Mouse (Mus musculus) CH12.LX (cell line): Measurements from ENCODE around the gene Lzts3. TPM values are rescaled to one million over a fixed set of nuclear protein-coding genes. Genes with fewer than 3 reads are reported as not detected.

ENCODE experiments used
- DNase-seq: peaks from one replicate; pipeline ENCODE4 v3.0.0-alpha.2; 2013; ENCODE audit errors: extremely low read depth
- H3K27ac ChIP-seq: 2 replicates; pipeline ENCODE4 v1.5.1; 2012; ENCODE audit warnings: low read depth, mild to moderate bottlenecking, control low read depth, moderate library complexity; ENCODE audit not compliant: insufficient read depth
- H3K27me3 ChIP-seq: replicated peaks from 2 replicates; pipeline ENCODE3; 2012; ENCODE audit warnings: inconsistent platforms
- H3K36me3 ChIP-seq, 2 experiments: replicated peaks in 1 of 2; 2 replicates each; pipeline versions ENCODE3 to v1.6.1; 2012; ENCODE audit warnings: inconsistent platforms in 1 of 2, low read length in 1 of 2, mild to moderate bottlenecking in 1 of 2, mixed read lengths in 1 of 2, moderate library complexity in 1 of 2; ENCODE audit not compliant: control insufficient read depth in 1 of 2, insufficient read depth in 1 of 2
- H3K4me1 ChIP-seq, 2 experiments: 2 replicates each; pipeline ENCODE4 v1.6.1; 2012; ENCODE audit warnings: inconsistent platforms in 1 of 2, moderate library complexity in 1 of 2; ENCODE audit not compliant: insufficient read depth in 2 of 2, control insufficient read depth in 1 of 2
- H3K4me2 ChIP-seq: 2 replicates; pipeline ENCODE4 v1.6.1; 2012; ENCODE audit warnings: low read depth, mild to moderate bottlenecking, control low read depth; ENCODE audit not compliant: poor library complexity, insufficient read depth, severe bottlenecking
- H3K4me3 ChIP-seq, 3 experiments: fragments of 150-350 bp in 1 of 3; sonication (generic) in 1 of 3; replicated peaks in 1 of 3; 2 replicates each; pipeline versions ENCODE3 to v1.5.1; 2011 to 2012; ENCODE audit warnings: low read depth in 2 of 3, low read length in 2 of 3, mild to moderate bottlenecking in 2 of 3, moderate library complexity in 2 of 3, control low read depth in 1 of 3, improper control_type of control experiment in 1 of 3, inconsistent platforms in 1 of 3, mixed read lengths in 1 of 3; ENCODE audit not compliant: poor library complexity in 1 of 3
- H3K79me2 ChIP-seq: replicated peaks from 2 replicates; pipeline ENCODE4 v1.6.1; 2012; ENCODE audit warnings: mild to moderate bottlenecking, moderate library complexity; ENCODE audit not compliant: control insufficient read depth, poor library complexity, insufficient read depth, severe bottlenecking; ENCODE audit errors: extremely low read depth
- H3K9ac ChIP-seq: 2 replicates; pipeline ENCODE4 v1.6.1; 2012; ENCODE audit warnings: low read depth, mild to moderate bottlenecking, control low read depth, moderate library complexity; ENCODE audit not compliant: insufficient read depth
- H3K9me3 ChIP-seq: replicated peaks from 2 replicates; pipeline ENCODE3; 2012; ENCODE audit warnings: low read length, inconsistent platforms, mixed read lengths
- E2F4 ChIP-seq: IDR thresholded peaks from 2 replicates; pipeline ENCODE4 v1.6.1; 2011; ENCODE audit warnings: low read depth, low read length, improper control_type of control experiment; ENCODE audit not compliant: insufficient replicate concordance
- EP300 ChIP-seq: IDR thresholded peaks from 2 replicates; pipeline ENCODE4 v1.6.1; 2011; ENCODE audit warnings: low read length, improper control_type of control experiment
- GABPA ChIP-seq: IDR thresholded peaks from 2 replicates; pipeline ENCODE4 v1.6.1; 2012; ENCODE audit warnings: low read depth, low read length, improper control_type of control experiment, inconsistent platforms; ENCODE audit not compliant: insufficient replicate concordance
- HCFC1 ChIP-seq: IDR thresholded peaks from 2 replicates; pipeline ENCODE4 v1.6.1; 2012; ENCODE audit warnings: low read depth, mild to moderate bottlenecking, inconsistent platforms, low read length, improper control_type of control experiment
- IRF4 ChIP-seq: IDR thresholded peaks from 2 replicates; pipeline ENCODE4 v1.6.1; 2014; ENCODE audit warnings: low read depth, mild to moderate bottlenecking, inconsistent platforms, low read length, improper control_type of control experiment
- JUN ChIP-seq: IDR thresholded peaks from 2 replicates; pipeline ENCODE4 v1.6.1; 2011; ENCODE audit warnings: low read depth, mild to moderate bottlenecking, low read length, improper control_type of control experiment, moderate library complexity; ENCODE audit not compliant: insufficient read depth
- KAT2A ChIP-seq: IDR thresholded peaks from 2 replicates; pipeline ENCODE4 v1.6.1; 2012; ENCODE audit warnings: low read length, improper control_type of control experiment, inconsistent platforms; ENCODE audit not compliant: insufficient replicate concordance
- MAFK ChIP-seq: IDR thresholded peaks from 2 replicates; pipeline ENCODE4 v1.6.1; 2011; ENCODE audit warnings: low read length, improper control_type of control experiment; ENCODE audit not compliant: insufficient replicate concordance
- MAZ ChIP-seq: IDR thresholded peaks from 2 replicates; pipeline ENCODE4 v1.6.1; 2012; ENCODE audit warnings: low read depth, mild to moderate bottlenecking, inconsistent platforms, low read length, improper control_type of control experiment, moderate library complexity
- MYC ChIP-seq: IDR thresholded peaks from 2 replicates; pipeline ENCODE4 v1.6.1; 2011; ENCODE audit warnings: low read depth, mild to moderate bottlenecking, improper control_type of control experiment, low read length
- NRF1 ChIP-seq: IDR thresholded peaks from 2 replicates; pipeline ENCODE4 v1.6.1; 2014; ENCODE audit warnings: low read depth, mild to moderate bottlenecking, inconsistent platforms, low read length, improper control_type of control experiment, moderate library complexity
- POLR2AphosphoS2 ChIP-seq: IDR thresholded peaks from 2 replicates; pipeline ENCODE4 v1.6.1; 2011; ENCODE audit warnings: low read depth, low read length, improper control_type of control experiment
- RAD21 ChIP-seq: IDR thresholded peaks from 2 replicates; pipeline ENCODE4 v1.6.1; 2011; ENCODE audit warnings: low read depth, mild to moderate bottlenecking, low read length, improper control_type of control experiment, moderate library complexity
- RCOR1 ChIP-seq: conservative IDR thresholded peaks from 2 replicates; pipeline ENCODE4 v1.6.1; 2012; ENCODE audit warnings: low read depth, mild to moderate bottlenecking, inconsistent platforms, low read length, improper control_type of control experiment
- UBTF ChIP-seq: IDR thresholded peaks from 2 replicates; pipeline ENCODE4 v1.6.1; 2012; ENCODE audit warnings: low read depth, mild to moderate bottlenecking, inconsistent platforms, low read length, improper control_type of control experiment, moderate library complexity
- USF2 ChIP-seq: conservative IDR thresholded peaks from 2 replicates; pipeline ENCODE4 v1.6.1; 2011; ENCODE audit warnings: low read depth, low read length, improper control_type of control experiment
- ZC3H11A ChIP-seq: IDR thresholded peaks from 2 replicates; pipeline ENCODE4 v1.6.1; 2012; ENCODE audit warnings: low read depth, mild to moderate bottlenecking, inconsistent platforms, low read length, improper control_type of control experiment
- ZKSCAN1 ChIP-seq: IDR thresholded peaks from 2 replicates; pipeline ENCODE4 v1.6.1; 2012; ENCODE audit warnings: low read depth, inconsistent platforms, low read length, improper control_type of control experiment, borderline replicate concordance
- ZMIZ1 ChIP-seq: IDR thresholded peaks from 2 replicates; pipeline ENCODE4 v1.6.1; 2012; ENCODE audit warnings: low read depth, mild to moderate bottlenecking, inconsistent platforms, low read length, improper control_type of control experiment
- ZNF384 ChIP-seq: IDR thresholded peaks from 2 replicates; pipeline ENCODE4 v1.6.1; 2012; ENCODE audit warnings: low read depth, low read length, improper control_type of control experiment, inconsistent platforms
- dilution Hi-C: fragments of 300-500 bp; cut with MboI; formaldehyde crosslinking; loops from 2 replicates; pipeline ENCODE4 v1.14.3; 2020; ENCODE audit warnings: low sequenced_read_pairs; ENCODE audit not compliant: extremely low pct_unique_long_range_greater_than_20kb, extremely low pct_ligation_motif_present
- in situ Hi-C: fragments of 300-500 bp; cut with MboI; formaldehyde crosslinking; loops from 3 replicates; pipeline ENCODE4 v1.14.3; 2019; ENCODE audit warnings: low sequenced_read_pairs, low pct_ligation_motif_present, low pct_unique_long_range_greater_than_20kb, mixed read lengths
- polyA plus RNA-seq: library from polyadenylated mRNA; unstranded; fragments of >175 nt; gene quantifications from 2 replicates; pipeline ENCODE4 v1.2.1, GENCODE M21; 2012; ENCODE audit warnings: low read depth; ENCODE audit not compliant: insufficient read length
- total RNA-seq, 2 experiments: library from RNA; depleted of rRNA; stranded (reverse); fragments of 300-350 nt in 1 of 2; fragments of >200 nt in 1 of 2; gene quantifications; 2 replicates each; pipeline ENCODE4 v1.2.3; 2012 to 2014

The Lzts3 gene
- total and polyA plus RNA-seq, 3 experiments: 1.5 to 4.2 (median 3.9) TPM

GRCm38 (mm10) chr2:130679154-130679553 is 36.6 kb upstream of the Lzts3 start:
- Histone ChIP-seq H3K9ac (no peak overlapping the region), H3K9me3 (no peaks in the 10 kb centered on the region), H3K4me1 (peaks cover 0 to 13% of the 10 kb centered on the region in 2 experiments; a peak in 2 of 4 replicates), H3K4me2 (no peak overlapping the region), H3K27ac (no peak overlapping the region), H3K4me3 (no peak overlapping the region), H3K79me2 (no peaks in the 10 kb centered on the region; the same call in 1 of the 2 replicates), H3K27me3 (no peaks in the 10 kb centered on the region), H3K36me3 (peaks cover 85 to 93% of the 10 kb centered on the region in 2 experiments)
- in situ Hi-C loops: no loop called here
- no peak for DNase-seq
- dilution Hi-C loops: no loop called here
- TF ChIP-seq JUN: no peak
- no peak for TF ChIP-seq ZKSCAN1
- no peak for TF ChIP-seq ZMIZ1
- TF ChIP-seq E2F4: no peak
- TF ChIP-seq KAT2A: no peak
- TF ChIP-seq MAZ: no peak
- TF ChIP-seq EP300: no peak
- TF ChIP-seq GABPA: no peak
- no peak for TF ChIP-seq NRF1
- TF ChIP-seq MAFK: no peak
- TF ChIP-seq POLR2AphosphoS2: no peak
- no peak for TF ChIP-seq MYC
- TF ChIP-seq UBTF: no peak
- TF ChIP-seq RCOR1: no peak

GRCm38 (mm10) chr2:130677211-130677610 is 34.6 kb upstream of the Lzts3 start:
- in situ Hi-C loops (no loop called here), dilution Hi-C loops (no loop called here)
- Histone ChIP-seq H3K27me3 (no peaks in the 10 kb centered on the region), H3K4me1 (peaks cover 0 to 13% of the 10 kb centered on the region in 2 experiments; a peak in 2 of 4 replicates), H3K9me3 (no peaks in the 10 kb centered on the region), H3K79me2 (no peaks in the 10 kb centered on the region; the same call in 1 of the 2 replicates), H3K4me3 (no peak overlapping the region), H3K9ac (no peak overlapping the region), H3K27ac (no peak overlapping the region), H3K4me2 (no peak overlapping the region), H3K36me3 (peaks cover 91 to 92% of the 10 kb centered on the region in 2 experiments)
- DNase-seq: no peak
- TF ChIP-seq USF2: no peak
- TF ChIP-seq IRF4: no peak
- no peak for TF ChIP-seq RAD21
- TF ChIP-seq ZNF384: no peak
- TF ChIP-seq HCFC1: no peak
- no peak for TF ChIP-seq ZMIZ1
- TF ChIP-seq ZC3H11A: no peak
- no peak for TF ChIP-seq UBTF
- no peak for TF ChIP-seq GABPA
